Mouse (Mus musculus) lung, postnatal 36 days (tissue): Measurements from ENCODE around the gene 4833439L19Rik.

Experiments used
- DNase-seq: peaks from one replicate; pipeline ENCODE4 v3.0.0; 2022; ENCODE audit warnings: mixed read lengths

4833439L19Rik gene

DNA sequence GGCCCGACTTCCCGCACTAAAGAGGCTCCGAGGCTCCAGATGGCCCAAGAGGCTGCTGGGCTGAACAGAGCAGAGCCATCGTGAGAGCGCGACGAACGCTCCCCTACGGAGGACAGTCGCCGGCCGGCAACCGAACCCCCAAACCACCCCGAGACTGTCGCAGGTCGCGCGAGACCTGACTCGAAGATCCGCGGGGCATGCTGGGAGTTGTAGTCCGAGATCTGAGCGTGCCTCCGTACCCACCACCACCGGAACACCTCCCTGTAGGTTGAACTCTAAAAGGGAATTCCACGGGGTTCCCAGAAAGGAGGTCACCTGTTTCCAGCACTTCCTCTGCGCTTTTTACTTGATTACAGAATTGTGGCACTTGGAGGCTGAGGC lies at the start of gene 4833439L19Rik:
Gene 4833439L19Rik, minus strand, starts transcription at position 235 of the 381 bp plus-strand sequence.
- peak; percentile 98 for DNase-seq

DNA sequence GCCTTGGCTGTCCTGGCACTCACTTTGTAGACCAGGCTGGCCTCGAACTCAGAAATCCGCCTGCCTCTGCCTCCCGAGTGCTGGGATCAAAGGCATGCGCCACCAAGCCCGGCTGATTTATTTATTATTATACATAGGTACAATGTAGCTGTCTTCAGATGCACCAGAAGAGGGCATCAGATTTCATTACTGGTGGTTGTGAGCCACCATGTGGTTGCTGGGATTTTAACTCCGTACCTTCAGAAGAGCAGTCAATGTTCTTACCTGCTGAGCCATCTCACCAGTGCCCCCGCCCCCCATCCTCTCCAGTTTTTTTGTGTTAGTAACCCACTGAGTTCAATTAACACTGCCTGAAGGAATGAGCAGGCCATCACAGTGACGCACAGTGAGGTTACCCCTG lies 47.9 kb upstream of the 4833439L19Rik start:
- peak; percentile 22 for DNase-seq

GRCm38 (mm10) chr13:54610972-54611754 lies 45.9 kb upstream of the 4833439L19Rik start, which contains the start of gene Cltb:
TSS of gene Cltb (minus strand) at chr13:54611344.
- peak; percentile 93 for DNase-seq

- DNase-seq = peak; percentile 32
Observed at GRCm38 (mm10) chr13:54610613-54610971, 45.4 kb upstream of the 4833439L19Rik start.

GRCm38 (mm10) chr13:54609301-54609700 lies 44.1 kb upstream of the 4833439L19Rik start:
- no peak for DNase-seq

DNA sequence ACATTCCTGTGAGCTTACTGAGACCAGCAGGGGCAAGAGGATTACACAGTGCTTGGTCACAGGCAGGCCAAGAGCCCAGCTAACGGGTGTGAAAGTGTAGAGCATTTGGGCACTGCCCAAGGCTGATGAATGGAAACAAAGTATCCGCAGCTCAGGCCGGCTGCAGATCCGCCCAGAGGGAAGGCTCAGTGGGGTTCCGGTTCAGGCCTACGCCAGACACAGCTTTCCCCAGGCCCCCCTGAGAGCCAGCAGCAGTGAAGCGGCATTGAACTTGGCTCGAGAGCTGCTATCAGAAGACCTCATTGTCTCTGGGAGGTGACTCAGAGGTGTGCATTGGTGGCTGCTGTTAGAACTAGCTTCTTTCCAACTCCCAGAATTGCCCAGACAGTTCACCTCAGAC lies 43.4 kb upstream of the 4833439L19Rik start:
- peak; percentile 39 for DNase-seq

GRCm38 (mm10) chr13:54608002-54608401 lies 42.8 kb upstream of the 4833439L19Rik start:
- no peak for DNase-seq

DNA sequence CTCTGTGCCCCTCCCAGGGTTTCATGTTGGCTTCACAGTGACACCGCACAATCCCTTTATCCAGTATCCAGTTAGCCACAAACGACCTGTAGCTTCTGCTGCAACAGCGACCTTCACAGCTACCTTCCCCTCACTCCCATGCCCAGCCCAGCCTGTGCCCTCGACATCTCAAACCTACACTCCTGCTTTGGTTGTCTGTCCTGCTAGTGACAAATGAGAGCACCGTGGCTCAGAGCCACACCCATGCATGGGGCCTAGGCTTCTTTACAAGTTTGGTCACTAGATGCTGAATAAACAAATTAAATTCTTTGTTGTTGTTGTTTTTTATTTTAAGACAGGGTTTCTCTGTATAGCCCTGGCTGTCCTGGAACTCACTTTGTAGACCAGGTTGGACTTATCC lies 42.0 kb upstream of the 4833439L19Rik start:
- no peak for DNase-seq

GRCm38 (mm10) chr13:54605426-54605825 lies 40.2 kb upstream of the 4833439L19Rik start:
- DNase-seq = peak; percentile 54

- DNase-seq = no peak
Observed at GRCm38 (mm10) chr13:54604221-54604620, 39.0 kb upstream of the 4833439L19Rik start.

DNA sequence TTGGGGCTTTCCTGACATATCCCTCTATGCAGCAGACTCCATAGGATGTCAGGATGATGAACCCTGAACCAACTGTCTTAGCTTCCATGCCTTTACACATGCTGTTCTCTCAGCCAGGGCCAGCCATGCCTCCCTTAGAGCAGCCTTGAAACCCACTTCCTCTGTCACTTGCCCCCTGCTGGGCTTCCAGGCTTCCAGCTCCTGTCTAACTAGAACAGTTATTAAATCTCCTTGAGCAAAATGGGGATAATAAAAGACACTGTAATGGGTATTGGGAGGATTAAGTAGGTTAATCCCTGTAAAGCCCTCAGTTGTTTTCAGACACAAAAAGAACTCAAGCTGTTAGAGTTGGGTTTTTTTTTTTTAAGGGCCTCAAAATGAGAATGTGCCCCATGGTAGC lies 38.3 kb upstream of the 4833439L19Rik start:
- no peak for DNase-seq

DNA sequence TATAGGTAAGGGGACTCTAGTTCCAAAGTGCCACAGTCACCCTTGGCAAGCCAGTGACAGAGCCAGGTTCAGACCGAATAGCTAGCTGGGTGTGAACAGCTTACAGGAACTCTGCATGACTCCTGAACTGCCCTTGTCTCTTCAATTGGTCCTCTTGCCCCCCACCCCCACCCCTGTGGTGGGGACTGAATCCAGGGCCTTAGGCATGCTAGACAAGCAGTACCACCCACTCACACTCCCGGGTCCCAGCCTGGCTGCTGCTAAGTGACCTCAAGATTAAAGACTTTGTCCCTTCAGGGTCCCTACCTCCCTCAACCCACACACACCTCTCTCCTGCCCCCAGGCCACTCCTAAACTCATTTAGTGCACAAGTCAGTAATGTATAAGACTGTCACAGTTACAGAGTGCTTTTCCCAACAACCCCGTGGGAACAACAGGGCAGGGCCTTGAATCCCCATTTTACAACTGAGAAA lies 37.4 kb upstream of the 4833439L19Rik start:
- no peak for DNase-seq

DNA sequence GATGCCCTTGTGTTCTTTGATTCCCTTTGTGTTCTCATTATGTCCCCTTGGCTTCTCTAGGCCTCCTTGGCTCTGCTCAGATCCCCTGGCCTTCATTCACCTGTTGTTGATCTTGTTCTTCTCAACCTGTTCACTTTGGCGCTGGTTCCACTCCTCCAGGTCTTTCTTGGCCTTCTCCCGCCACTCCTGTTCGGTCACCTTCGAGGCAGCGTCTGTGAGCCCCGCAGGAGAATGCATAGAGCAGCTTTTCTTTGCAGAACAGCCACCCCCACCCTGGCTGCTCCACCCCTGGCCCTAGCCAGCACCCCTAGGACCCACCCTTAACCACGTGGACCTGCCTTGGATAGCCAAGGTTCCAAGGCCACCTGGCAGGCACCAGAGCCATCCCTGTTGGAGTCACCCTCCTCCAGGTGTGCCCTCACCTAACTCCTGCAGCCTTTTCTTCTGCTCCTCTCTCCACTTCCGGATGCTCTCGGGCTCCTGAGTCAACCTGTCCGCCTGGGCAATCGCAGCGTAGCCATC lies 33.4 kb upstream of the 4833439L19Rik start:
- no peak for DNase-seq

DNA sequence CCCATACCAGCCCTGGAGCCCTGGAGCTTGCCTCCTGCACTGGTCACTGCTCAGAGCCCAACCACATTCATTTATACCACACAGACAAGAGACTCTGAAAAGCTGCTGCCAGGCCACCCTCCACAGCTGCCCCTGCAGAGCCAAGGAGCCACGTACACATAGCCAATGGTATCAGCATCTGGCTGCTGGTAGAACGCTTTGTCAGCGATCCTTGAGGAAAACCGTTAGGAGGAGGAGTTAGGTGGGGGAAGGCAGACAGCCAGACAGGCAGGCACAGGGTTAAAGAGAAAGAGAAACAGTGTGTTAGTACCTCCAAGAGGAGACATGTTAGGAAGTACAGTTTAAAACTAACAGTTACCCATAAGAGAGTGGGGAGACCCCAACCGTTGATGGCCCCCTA lies 31.6 kb upstream of the 4833439L19Rik start:
- no peak for DNase-seq

DNA sequence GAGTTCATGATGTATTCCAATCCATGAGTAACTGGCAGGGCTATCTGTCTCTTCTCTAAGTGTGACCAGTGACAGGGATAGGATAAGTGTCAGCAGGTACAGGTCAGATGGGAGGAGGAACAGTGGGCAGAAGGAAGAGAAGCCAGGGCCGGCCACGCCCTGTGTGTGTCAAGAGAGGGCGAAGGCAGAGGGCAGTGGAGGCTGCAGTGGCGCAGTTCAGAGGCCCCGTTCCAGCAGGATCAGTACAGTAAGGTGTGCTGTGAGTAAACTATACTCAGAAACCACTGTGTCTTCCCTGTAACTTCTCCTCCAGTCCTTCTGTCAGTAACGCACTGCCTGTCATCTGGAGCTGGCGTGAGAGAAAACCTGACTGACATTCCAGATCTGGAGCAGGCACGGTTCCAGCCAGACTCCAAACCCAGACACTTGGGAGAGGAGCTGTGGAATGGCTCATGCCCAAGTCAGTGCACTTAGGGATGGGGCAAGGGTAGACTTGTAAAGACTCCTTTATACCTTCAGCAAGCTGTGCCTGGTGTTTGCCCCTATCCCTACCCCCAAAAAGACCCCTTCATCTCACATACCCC lies 31.0 kb upstream of the 4833439L19Rik start:
- DNase-seq = no peak

- no peak for DNase-seq
Observed at GRCm38 (mm10) chr13:54593617-54594016, 28.4 kb upstream of the 4833439L19Rik start.

- DNase-seq = no peak
Observed at GRCm38 (mm10) chr13:54591776-54592356, 26.6 kb upstream of the 4833439L19Rik start.

GRCm38 (mm10) chr13:54589996-54590951 lies 25.0 kb upstream of the 4833439L19Rik start, which contains the start of the genes Nop16 and Higd2a:
TSS of gene Nop16 (minus strand) at chr13:54590090.
TSS of gene Higd2a (plus strand) at chr13:54590207.
- DNase-seq = peak; percentile 100

DNA sequence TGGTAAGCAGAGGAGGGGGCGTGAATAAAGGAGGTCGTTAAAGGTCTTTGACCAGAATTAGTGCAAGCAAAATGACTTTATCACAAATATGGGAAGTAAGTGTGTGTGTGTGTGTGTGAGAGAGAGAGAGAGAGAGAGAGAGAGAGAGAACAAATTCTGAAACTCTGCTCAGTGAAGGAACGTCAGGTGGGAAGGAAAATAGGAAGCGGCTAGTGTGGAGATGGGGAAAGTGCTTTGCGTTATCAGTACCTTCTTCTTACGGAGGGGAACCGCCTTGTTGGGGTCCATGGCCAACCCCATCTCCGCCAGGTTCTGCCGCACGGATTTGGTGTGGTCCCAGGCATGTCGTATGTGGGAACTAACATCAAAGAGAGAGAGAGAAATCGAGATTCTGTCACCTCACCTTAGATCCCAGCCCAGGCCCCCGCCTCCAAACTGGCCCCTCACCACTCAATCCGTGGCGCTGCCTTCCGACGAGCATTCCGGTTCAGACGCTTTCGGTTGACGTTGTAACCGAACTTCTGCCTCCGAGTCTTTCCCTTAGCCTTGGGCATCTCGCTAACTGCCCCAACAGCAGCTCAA lies 24.3 kb upstream of the 4833439L19Rik start:
- no peak for DNase-seq

DNA sequence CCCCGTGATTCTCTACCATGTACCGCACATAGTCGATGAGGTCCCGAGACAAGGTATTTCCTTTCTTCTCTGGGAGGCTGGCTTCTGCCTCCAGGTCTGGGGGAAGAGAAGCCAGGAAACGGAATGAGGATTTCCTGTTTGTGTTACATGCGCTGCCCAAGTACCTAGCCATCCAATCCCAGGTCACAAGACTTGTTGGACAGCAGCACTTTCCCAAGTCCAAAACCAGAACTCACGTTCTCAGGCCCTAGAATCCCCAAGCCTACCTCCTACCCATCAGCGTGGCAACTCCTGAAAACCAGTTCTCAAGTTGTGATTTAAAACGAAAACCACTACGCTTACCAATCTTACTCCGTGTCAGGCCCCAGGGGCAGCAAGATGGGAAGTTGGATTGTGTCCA lies 20.6 kb upstream of the 4833439L19Rik start:
- DNase-seq = no peak

- DNase-seq = no peak
Observed at GRCm38 (mm10) chr13:54582860-54583259, 17.6 kb upstream of the 4833439L19Rik start.

DNA sequence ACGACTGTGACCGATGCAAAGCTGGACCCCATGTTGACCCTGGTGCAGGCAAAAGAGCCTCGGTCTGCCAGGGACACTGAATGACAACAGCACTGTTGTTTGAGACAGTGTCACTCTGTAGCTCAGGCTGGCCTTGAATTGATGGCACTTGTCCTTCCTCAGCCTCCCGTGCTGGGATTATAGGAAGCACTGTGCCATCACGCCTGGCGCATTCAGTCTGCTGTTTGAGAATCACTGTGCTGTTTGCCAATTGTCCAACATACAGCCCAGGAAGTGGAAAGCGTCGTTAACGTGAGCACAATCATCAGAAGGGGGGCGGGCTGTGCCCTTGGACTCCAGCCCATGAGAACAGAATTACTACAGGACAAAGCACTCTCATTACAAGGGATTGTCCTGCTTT lies 16.9 kb upstream of the 4833439L19Rik start:
- DNase-seq = peak; percentile 51
